Mouse (Mus musculus) common myeloid progenitor, adult 5-6 weeks (primary cell): ENCODE results near the gene Gtpbp4. TPM values are rescaled to one million over a fixed set of nuclear protein-coding genes. Genes with fewer than 3 reads are reported as not detected.
A peak's percentile ranks its signal among the peaks of the same experiment; 100 is the strongest.
"Not testable (repeated sequence)": the region's sequence is repeated elsewhere in the genome, so short reads cannot be mapped to it uniquely, and the experiment has no call there.

ENCODE experiments used
- ATAC-seq: replicated peaks from 2 replicates; pipeline ENCODE4 v1.8.0; 2016; ENCODE audit warnings: low read depth, mild to moderate bottlenecking, moderate TSS enrichment, inconsistent platforms; ENCODE audit not compliant: poor library complexity, severe bottlenecking
- total RNA-seq: library from RNA; stranded (forward); fragments of 200-1000, 187-1606 nt; gene quantifications from 2 replicates; pipeline ENCODE4 v1.2.3, GENCODE M21; 2017

The Gtpbp4 gene
- total RNA-seq: 164 and 207 TPM in 2 replicates

- peak; percentile 90 for ATAC-seq
These were observed at the start of gene Gtpbp4 for GRCm38 (mm10) chr13:8995990-8996786. Gene Gtpbp4, minus strand, starts transcription at chr13:8996083.

GRCm38 (mm10) chr13:9044731-9045130, 48.8 kb upstream of the Gtpbp4 start:
- ATAC-seq: no peak

GRCm38 (mm10) chr13:9043289-9044049, 47.6 kb upstream of the Gtpbp4 start:
- ATAC-seq: no peak

- no peak for ATAC-seq
These were observed 44.7 kb upstream of the Gtpbp4 start for GRCm38 (mm10) chr13:9040626-9041025.

GRCm38 (mm10) chr13:9031996-9032661, 36.2 kb upstream of the Gtpbp4 start:
- no peak for ATAC-seq

GRCm38 (mm10) chr13:9030364-9030763, 34.5 kb upstream of the Gtpbp4 start:
- ATAC-seq: no peak

- ATAC-seq: peak; percentile 79
These were observed 31.4 kb upstream of the Gtpbp4 start for GRCm38 (mm10) chr13:9027251-9027650.

- peak; percentile 80 for ATAC-seq
These were observed 26.7 kb upstream of the Gtpbp4 start for GRCm38 (mm10) chr13:9022623-9023022.

GRCm38 (mm10) chr13:9021556-9021955, 25.7 kb upstream of the Gtpbp4 start:
- no peak for ATAC-seq

GRCm38 (mm10) chr13:9019713-9020112, 23.8 kb upstream of the Gtpbp4 start:
- ATAC-seq: no peak

GRCm38 (mm10) chr13:9018974-9019587, 23.2 kb upstream of the Gtpbp4 start:
- ATAC-seq: 0 out of 2 replicates have a peak, but pooled peaks have one; percentile 40

GRCm38 (mm10) chr13:9017190-9017589, 21.3 kb upstream of the Gtpbp4 start:
- no peak for ATAC-seq

GRCm38 (mm10) chr13:9014431-9014830, 18.5 kb upstream of the Gtpbp4 start:
- no peak for ATAC-seq

GRCm38 (mm10) chr13:9013483-9013882, 17.6 kb upstream of the Gtpbp4 start:
- no peak for ATAC-seq

GRCm38 (mm10) chr13:9011596-9012350, 15.9 kb upstream of the Gtpbp4 start:
- ATAC-seq: peak; percentile 97

- ATAC-seq: no peak
These were observed 7.4 kb upstream of the Gtpbp4 start for GRCm38 (mm10) chr13:9003306-9003705.

GRCm38 (mm10) chr13:8999464-8999863, 3.6 kb upstream of the Gtpbp4 start:
- ATAC-seq: no peak

- ATAC-seq: not testable (repeated sequence)
These were observed 1.3 kb upstream of the Gtpbp4 start for GRCm38 (mm10) chr13:8997221-8997620.

- peak; percentile 40 for ATAC-seq
These were observed 509 bp downstream of the Gtpbp4 start for GRCm38 (mm10) chr13:8995159-8995989.
